Mouse (Mus musculus): ENCODE data around the gene Dnah6. TPM values are rescaled to one million over a fixed set of nuclear protein-coding genes. Genes with fewer than 3 reads are reported as not detected.

Gene Dnah6
- polyA plus RNA-seq, 2 experiments: 0.04 to 0.06 TPM

GRCm38 (mm10) chr6:73042278-73042677 lies 179.2 kb downstream of the Dnah6 start:
- no peak for DNase-seq (ENCODE audit: low spot score)
- Histone ChIP-seq H3K36me3 (ENCODE audit: control insufficient read depth, insufficient read depth, low read length) (no peaks in the 10 kb centered on the region), H3K4me1 (ENCODE audit: control insufficient read depth, insufficient read depth, low read length) (no peaks in the 10 kb centered on the region), H3K27ac (replicated peaks; ENCODE audit: low read depth, low read length) (no peak overlapping the region), H3K9ac (ENCODE audit: low read depth, low read length, severe bottlenecking) (no peak overlapping the region), H3K9me3 (ENCODE audit: control insufficient read depth, low read length) (no peaks in the 10 kb centered on the region), H3K4me3 (replicated peaks; ENCODE audit: low read length) (no peak overlapping the region), H3K4me2 (replicated peaks; ENCODE audit: low read depth, low read length, severe bottlenecking) (no peak overlapping the region), H3K27me3 (ENCODE audit: control insufficient read depth, insufficient read depth, low read length) (no peaks in the 10 kb centered on the region)
- no peak for ATAC-seq (ENCODE audit: low FRiP score, low read depth)
- no peak for TF ChIP-seq POLR2A (IDR thresholded peaks at IDR 0.05; ENCODE audit: borderline replicate concordance, extremely low read depth, insufficient read depth, insufficient read length)
- 75% methylated on average over 6 of the region's 6 CpGs for WGBS

- Histone ChIP-seq H3K4me3 (replicated peaks; ENCODE audit: low read length) (no peak overlapping the region), H3K36me3 (ENCODE audit: control insufficient read depth, insufficient read depth, low read length) (no peaks in the 10 kb centered on the region), H3K9me3 (ENCODE audit: control insufficient read depth, low read length) (no peaks in the 10 kb centered on the region), H3K9ac (ENCODE audit: low read depth, low read length, severe bottlenecking) (no peak overlapping the region), H3K27ac (replicated peaks; ENCODE audit: low read depth, low read length) (no peak overlapping the region), H3K27me3 (ENCODE audit: control insufficient read depth, insufficient read depth, low read length) (no peaks in the 10 kb centered on the region), H3K4me2 (replicated peaks; ENCODE audit: low read depth, low read length, severe bottlenecking) (no peak overlapping the region), H3K4me1 (ENCODE audit: control insufficient read depth, insufficient read depth, low read length) (no peaks in the 10 kb centered on the region)
- no peak for ATAC-seq (ENCODE audit: low FRiP score, low read depth)
- WGBS: 86% methylated on average over 2 of the region's 2 CpGs
- TF ChIP-seq POLR2A (IDR thresholded peaks at IDR 0.05; ENCODE audit: borderline replicate concordance, extremely low read depth, insufficient read depth, insufficient read length): no peak
- no peak for DNase-seq (ENCODE audit: low spot score)
These were observed 183.2 kb downstream of the Dnah6 start for GRCm38 (mm10) chr6:73038291-73038690.

GRCm38 (mm10) chr6:73028853-73029252 lies 192.6 kb downstream of the Dnah6 start:
- Histone ChIP-seq H3K9ac (ENCODE audit: low read depth, low read length, severe bottlenecking) (no peak overlapping the region), H3K9me3 (ENCODE audit: control insufficient read depth, low read length) (no peaks in the 10 kb centered on the region), H3K27ac (replicated peaks; ENCODE audit: low read depth, low read length) (no peak overlapping the region), H3K36me3 (ENCODE audit: control insufficient read depth, insufficient read depth, low read length) (no peaks in the 10 kb centered on the region), H3K4me3 (replicated peaks; ENCODE audit: low read length) (no peak overlapping the region), H3K4me2 (replicated peaks; ENCODE audit: low read depth, low read length, severe bottlenecking) (no peak overlapping the region), H3K4me1 (ENCODE audit: control insufficient read depth, insufficient read depth, low read length) (peaks cover 7% of the 10 kb centered on the region; the same call in 1 of the 2 replicates), H3K27me3 (ENCODE audit: control insufficient read depth, insufficient read depth, low read length) (no peaks in the 10 kb centered on the region)
- no peak for ATAC-seq (ENCODE audit: low FRiP score, low read depth)
- 98% methylated on average over 3 of the region's 3 CpGs for WGBS
- no peak for DNase-seq (ENCODE audit: low spot score)
- TF ChIP-seq POLR2A (IDR thresholded peaks at IDR 0.05; ENCODE audit: borderline replicate concordance, extremely low read depth, insufficient read depth, insufficient read length): no peak

GRCm38 (mm10) chr6:73027881-73028280 lies 193.6 kb downstream of the Dnah6 start:
- no peak overlapping the region for H3K27ac ChIP-seq (replicated peaks; ENCODE audit: low read depth, low read length)
- no peak overlapping the region for H3K4me2 ChIP-seq (replicated peaks; ENCODE audit: low read depth, low read length, severe bottlenecking)
- no peak for TF ChIP-seq POLR2A (IDR thresholded peaks at IDR 0.05; ENCODE audit: borderline replicate concordance, extremely low read depth, insufficient read depth, insufficient read length)
- no peaks in the 10 kb centered on the region for H3K36me3 ChIP-seq (ENCODE audit: control insufficient read depth, insufficient read depth, low read length)
- ATAC-seq (ENCODE audit: low FRiP score, low read depth): no peak
- no peaks in the 10 kb centered on the region for H3K9me3 ChIP-seq (ENCODE audit: control insufficient read depth, low read length)
- H3K4me3 ChIP-seq (replicated peaks; ENCODE audit: low read length): no peak overlapping the region
- no peak overlapping the region for H3K9ac ChIP-seq (ENCODE audit: low read depth, low read length, severe bottlenecking)
- no peaks in the 10 kb centered on the region for H3K27me3 ChIP-seq (ENCODE audit: control insufficient read depth, insufficient read depth, low read length)
- no peak for DNase-seq (ENCODE audit: low spot score)
- H3K4me1 ChIP-seq (ENCODE audit: control insufficient read depth, insufficient read depth, low read length): peaks cover 7% of the 10 kb centered on the region; the same call in 1 of the 2 replicates
- WGBS: 69% methylated on average over 4 of the region's 4 CpGs

GRCm38 (mm10) chr6:73026898-73027297 lies 194.6 kb downstream of the Dnah6 start:
- 24% methylated on average over 6 of the region's 6 CpGs for WGBS
- Histone ChIP-seq H3K4me3 (replicated peaks; ENCODE audit: low read length) (no peak overlapping the region), H3K9ac (ENCODE audit: low read depth, low read length, severe bottlenecking) (no peak overlapping the region), H3K27me3 (ENCODE audit: control insufficient read depth, insufficient read depth, low read length) (no peaks in the 10 kb centered on the region), H3K36me3 (ENCODE audit: control insufficient read depth, insufficient read depth, low read length) (no peaks in the 10 kb centered on the region), H3K27ac (replicated peaks; ENCODE audit: low read depth, low read length) (no peak overlapping the region), H3K4me1 (ENCODE audit: control insufficient read depth, insufficient read depth, low read length) (peaks cover 7% of the 10 kb centered on the region; the same call in 1 of the 2 replicates), H3K4me2 (replicated peaks; ENCODE audit: low read depth, low read length, severe bottlenecking) (no peak overlapping the region), H3K9me3 (ENCODE audit: control insufficient read depth, low read length) (no peaks in the 10 kb centered on the region)
- DNase-seq (ENCODE audit: low spot score) (peak; percentile 56), ATAC-seq (ENCODE audit: low FRiP score, low read depth) (peak; percentile 44; the same call in 1 of the 2 replicates)
- TF ChIP-seq POLR2A (IDR thresholded peaks at IDR 0.05; ENCODE audit: borderline replicate concordance, extremely low read depth, insufficient read depth, insufficient read length): no peak

- 6% methylated on average over 3 of the region's 3 CpGs for WGBS
- no peaks in the 10 kb centered on the region for H3K27me3 ChIP-seq (ENCODE audit: control insufficient read depth, insufficient read depth, low read length)
- ATAC-seq (ENCODE audit: low FRiP score, low read depth): no peak
- H3K9ac ChIP-seq (ENCODE audit: low read depth, low read length, severe bottlenecking): no peak overlapping the region
- no peaks in the 10 kb centered on the region for H3K36me3 ChIP-seq (ENCODE audit: control insufficient read depth, insufficient read depth, low read length)
- no peak overlapping the region for H3K4me3 ChIP-seq (replicated peaks; ENCODE audit: low read length)
- no peak overlapping the region for H3K27ac ChIP-seq (replicated peaks; ENCODE audit: low read depth, low read length)
- no peaks in the 10 kb centered on the region for H3K4me1 ChIP-seq (ENCODE audit: control insufficient read depth, insufficient read depth, low read length)
- no peak for TF ChIP-seq POLR2A (IDR thresholded peaks at IDR 0.05; ENCODE audit: borderline replicate concordance, extremely low read depth, insufficient read depth, insufficient read length)
- peak; percentile 28 for DNase-seq (ENCODE audit: low spot score)
- no peak overlapping the region for H3K4me2 ChIP-seq (replicated peaks; ENCODE audit: low read depth, low read length, severe bottlenecking)
- no peaks in the 10 kb centered on the region for H3K9me3 ChIP-seq (ENCODE audit: control insufficient read depth, low read length)
These were observed 201.4 kb downstream of the Dnah6 start for GRCm38 (mm10) chr6:73020061-73020460.
